Mouse (Mus musculus) hindbrain, embryonic 11.5 days (tissue): Measurements from ENCODE around the gene Prkg1. TPM values are rescaled to one million over a fixed set of nuclear protein-coding genes. Genes with fewer than 3 reads are reported as not detected.

Experiments used
- ATAC-seq: fragments of 200-750 bp; cut with Nextera tagmentation; 2 replicates; pipeline ENCODE4 v1.8.0; 2017; ENCODE audit warnings: mild to moderate bottlenecking, moderate TSS enrichment, moderate library complexity; ENCODE audit not compliant: low FRiP score
- DNase-seq: peaks from one replicate; pipeline ENCODE4 v3.0.0-alpha.2; 2015; ENCODE audit warnings: low spot score
- H3K27ac ChIP-seq: fragments of 300-500 bp; sonication (generic); 2 replicates; pipeline ENCODE4 v1.5.1; 2014; ENCODE audit warnings: mild to moderate bottlenecking, low read depth, low read length
- H3K27me3 ChIP-seq: fragments of 300-500 bp; sonication (generic); 2 replicates; pipeline ENCODE4 v1.6.1; 2014; ENCODE audit warnings: mild to moderate bottlenecking, low read length, moderate library complexity, mixed read lengths; ENCODE audit not compliant: control insufficient read depth, insufficient read depth
- H3K36me3 ChIP-seq: fragments of 300-500 bp; sonication (generic); 2 replicates; pipeline ENCODE4 v1.6.1; 2014; ENCODE audit warnings: mild to moderate bottlenecking, low read length, moderate library complexity, mixed read lengths; ENCODE audit not compliant: control insufficient read depth, insufficient read depth
- H3K4me1 ChIP-seq: fragments of 300-500 bp; sonication (generic); replicated peaks from 2 replicates; pipeline ENCODE4 v1.6.1; 2014; ENCODE audit warnings: low read length, mixed read lengths; ENCODE audit not compliant: control insufficient read depth, insufficient read depth
- H3K4me2 ChIP-seq: fragments of 300-500 bp; sonication (generic); replicated peaks from 2 replicates; pipeline ENCODE4 v1.6.1; 2014; ENCODE audit warnings: mild to moderate bottlenecking, low read depth, low read length
- H3K4me3 ChIP-seq: fragments of 300-500 bp; sonication (generic); 2 replicates; pipeline ENCODE4 v1.5.1; 2014; ENCODE audit warnings: low read depth, low read length
- H3K9ac ChIP-seq: fragments of 300-500 bp; sonication (generic); 2 replicates; pipeline ENCODE4 v1.6.1; 2014; ENCODE audit warnings: low read depth, low read length
- H3K9me3 ChIP-seq: fragments of 300-500 bp; sonication (generic); 2 replicates; pipeline ENCODE4 v1.6.1; 2016; ENCODE audit warnings: low read length; ENCODE audit not compliant: control insufficient read depth
- WGBS: fragments of 180-500 bp; shearing (Covaris S2); extraction: QIAGEN DNeasy Blood & Tissue Kit; methylation state at CpG from one replicate; pipeline ENCODE4 v1.1.7; 2014; 5-methylcytosine and 5-hydroxymethylcytosine counted together
- polyA plus RNA-seq: library from polyadenylated mRNA; unstranded; fragments of >200 nt; fragmentation: Nextera tagmentation; extraction: Ambion mirVana; gene quantifications from 2 replicates; pipeline ENCODE4 v1.2.1, GENCODE M21; 2014

The Prkg1 gene
- polyA plus RNA-seq, 1 experiment from 2014 or later, result 8.6 TPM

GRCm38 (mm10) chr19:31026797-31027196 is 738.0 kb downstream of the Prkg1 start:
- Histone ChIP-seq H3K4me3 (no peak overlapping the region), H3K36me3 (no peaks in the 10 kb centered on the region), H3K27ac (no peak overlapping the region), H3K9me3 (no peaks in the 10 kb centered on the region), H3K27me3 (no peaks in the 10 kb centered on the region), H3K9ac (no peak overlapping the region), H3K4me1 (no peaks in the 10 kb centered on the region), H3K4me2 (no peak overlapping the region)
- ATAC-seq (no peak), DNase-seq (no peak)
- WGBS, result 88% methylated on average over 5 of the region's 5 CpGs

- no peaks in the 10 kb centered on the region for H3K4me1 ChIP-seq
- H3K4me2 ChIP-seq, result no peak overlapping the region
- H3K4me3 ChIP-seq, result no peak overlapping the region
- no peak overlapping the region for H3K27ac ChIP-seq
- no peak for DNase-seq
- no peak for ATAC-seq
- no peaks in the 10 kb centered on the region for H3K36me3 ChIP-seq
- no peaks in the 10 kb centered on the region for H3K27me3 ChIP-seq
- 74% methylated on average over 3 of the region's 3 CpGs for WGBS
- H3K9ac ChIP-seq, result no peak overlapping the region
- H3K9me3 ChIP-seq, result no peaks in the 10 kb centered on the region
These were observed 753.2 kb downstream of the Prkg1 start for GRCm38 (mm10) chr19:31011528-31012133.

- H3K4me2 ChIP-seq, result no peak overlapping the region
- no peak for DNase-seq
- H3K4me1 ChIP-seq, result no peaks in the 10 kb centered on the region
- H3K27me3 ChIP-seq, result no peaks in the 10 kb centered on the region
- no peak for ATAC-seq
- no peaks in the 10 kb centered on the region for H3K9me3 ChIP-seq
- no peak overlapping the region for H3K27ac ChIP-seq
- 90% methylated on average over 2 of the region's 2 CpGs for WGBS
- no peak overlapping the region for H3K9ac ChIP-seq
- H3K4me3 ChIP-seq, result no peak overlapping the region
- no peaks in the 10 kb centered on the region for H3K36me3 ChIP-seq
These were observed 766.3 kb downstream of the Prkg1 start for GRCm38 (mm10) chr19:30998572-30998971.

GRCm38 (mm10) chr19:30990390-30990789 is 774.4 kb downstream of the Prkg1 start:
- Histone ChIP-seq H3K27ac (no peak overlapping the region), H3K4me2 (no peak overlapping the region), H3K9ac (no peak overlapping the region), H3K36me3 (no peaks in the 10 kb centered on the region), H3K27me3 (no peaks in the 10 kb centered on the region), H3K4me1 (no peaks in the 10 kb centered on the region), H3K9me3 (no peaks in the 10 kb centered on the region), H3K4me3 (no peak overlapping the region)
- DNase-seq (no peak), ATAC-seq (no peak)
- 78% methylated on average over 4 of the region's 4 CpGs for WGBS

GRCm38 (mm10) chr19:30982436-30982835 is 782.4 kb downstream of the Prkg1 start:
- DNase-seq (no peak), ATAC-seq (no peak)
- H3K27ac ChIP-seq, result no peak overlapping the region
- 83% methylated on average over 4 of the region's 4 CpGs for WGBS
- H3K27me3 ChIP-seq, result no peaks in the 10 kb centered on the region
- H3K36me3 ChIP-seq, result no peaks in the 10 kb centered on the region
- no peak overlapping the region for H3K4me3 ChIP-seq
- H3K4me2 ChIP-seq, result no peak overlapping the region
- no peaks in the 10 kb centered on the region for H3K4me1 ChIP-seq
- H3K9me3 ChIP-seq, result no peaks in the 10 kb centered on the region
- no peak overlapping the region for H3K9ac ChIP-seq

- Histone ChIP-seq H3K36me3 (no peaks in the 10 kb centered on the region), H3K27me3 (no peaks in the 10 kb centered on the region), H3K4me1 (no peaks in the 10 kb centered on the region), H3K9ac (no peak overlapping the region), H3K4me2 (no peak overlapping the region), H3K27ac (no peak overlapping the region), H3K9me3 (no peaks in the 10 kb centered on the region), H3K4me3 (no peak overlapping the region)
- WGBS, result 88% methylated on average over 4 of the region's 4 CpGs
- no peak for DNase-seq
- no peak for ATAC-seq
These were observed 786.7 kb downstream of the Prkg1 start for GRCm38 (mm10) chr19:30978096-30978495.

- DNase-seq (no peak), ATAC-seq (no peak)
- Histone ChIP-seq H3K4me1 (no peaks in the 10 kb centered on the region), H3K9ac (no peak overlapping the region), H3K4me3 (no peak overlapping the region), H3K36me3 (no peaks in the 10 kb centered on the region), H3K27me3 (no peaks in the 10 kb centered on the region), H3K9me3 (no peaks in the 10 kb centered on the region), H3K4me2 (no peak overlapping the region), H3K27ac (no peak overlapping the region)
- 74% methylated on average over 3 of the region's 3 CpGs for WGBS
These were observed 814.2 kb downstream of the Prkg1 start for GRCm38 (mm10) chr19:30950610-30951009.

GRCm38 (mm10) chr19:30948202-30948601 is 816.6 kb downstream of the Prkg1 start:
- ATAC-seq (no peak), DNase-seq (no peak)
- Histone ChIP-seq H3K27me3 (no peaks in the 10 kb centered on the region), H3K9ac (no peak overlapping the region), H3K4me2 (no peak overlapping the region), H3K36me3 (no peaks in the 10 kb centered on the region), H3K4me1 (no peaks in the 10 kb centered on the region), H3K27ac (no peak overlapping the region), H3K4me3 (no peak overlapping the region), H3K9me3 (no peaks in the 10 kb centered on the region)
- WGBS, result 71% methylated on average over 1 of the region's 1 CpGs

- DNase-seq, result no peak
- Histone ChIP-seq H3K4me1 (no peaks in the 10 kb centered on the region), H3K4me3 (no peak overlapping the region), H3K9ac (no peak overlapping the region), H3K27me3 (no peaks in the 10 kb centered on the region), H3K4me2 (no peak overlapping the region), H3K27ac (no peak overlapping the region), H3K9me3 (no peaks in the 10 kb centered on the region), H3K36me3 (no peaks in the 10 kb centered on the region)
- ATAC-seq, result no peak
- 68% methylated on average over 5 of the region's 5 CpGs for WGBS
These were observed 822.4 kb downstream of the Prkg1 start for GRCm38 (mm10) chr19:30942369-30942992.
